Mouse (Mus musculus): ENCODE data around the gene Acot12.

Acot12 gene

DNA sequence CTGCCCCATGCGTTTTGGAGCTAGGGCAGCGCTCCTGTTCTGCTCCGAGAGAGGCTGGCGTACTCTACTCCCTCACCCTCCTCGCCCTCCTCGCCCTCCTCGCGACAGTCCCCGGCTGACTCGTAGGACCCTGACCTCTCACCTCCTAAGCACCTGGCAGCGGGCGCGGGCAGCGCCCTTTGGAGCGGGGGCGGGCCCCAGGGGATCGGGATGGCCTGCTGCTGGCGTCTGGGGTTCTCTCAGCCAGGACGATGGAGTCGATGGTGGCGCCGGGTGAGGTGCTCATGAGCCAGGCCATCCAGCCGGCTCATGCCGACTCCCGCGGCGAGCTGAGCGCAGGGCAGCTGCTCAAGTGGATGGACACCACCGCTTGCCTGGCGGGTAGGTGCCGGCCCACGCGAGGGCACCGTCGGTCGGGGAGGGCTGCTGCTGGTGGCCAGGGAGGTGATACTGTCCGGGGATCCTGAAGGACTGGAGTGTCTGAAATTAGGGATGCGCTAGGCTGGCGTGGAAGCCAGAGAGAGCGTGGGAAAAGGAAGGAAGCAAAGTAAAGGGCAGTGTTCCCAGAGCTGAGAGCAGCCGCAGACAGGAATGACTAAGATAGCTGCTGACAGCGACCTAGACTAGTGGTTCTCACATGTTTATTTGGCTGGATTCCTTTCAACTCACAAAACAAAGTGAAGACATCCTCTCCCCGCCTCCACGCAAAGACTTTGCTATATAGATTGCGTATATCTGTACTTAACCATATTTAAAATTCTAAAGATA is at the start of gene Acot12:
TSS of gene Acot12 (plus strand) at position 233 of the 768 bp plus-strand sequence.
- 8% methylated on average over 45 of the region's 45 CpGs for WGBS

DNA sequence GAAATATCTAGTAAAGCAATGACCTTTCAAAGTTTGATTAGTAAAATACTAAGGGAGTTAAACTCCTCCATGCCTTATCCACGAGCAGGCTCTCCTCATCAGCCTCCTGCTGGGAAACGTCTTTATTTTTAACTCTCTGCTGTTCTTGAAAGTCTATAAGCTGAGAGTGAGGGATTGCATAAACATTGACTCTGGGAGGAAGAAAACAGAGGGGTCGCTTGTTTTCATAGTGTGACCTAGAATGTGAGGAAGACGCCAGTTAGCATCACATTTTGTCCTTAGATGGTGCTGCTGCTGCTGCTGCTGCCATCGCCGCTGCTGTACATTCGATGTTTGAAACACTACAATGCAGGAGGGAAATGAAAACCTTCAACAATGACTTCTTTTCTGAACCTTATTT is 47.7 kb upstream of the Acot12 start:
- 49% methylated on average over 7 of the region's 7 CpGs for WGBS

DNA sequence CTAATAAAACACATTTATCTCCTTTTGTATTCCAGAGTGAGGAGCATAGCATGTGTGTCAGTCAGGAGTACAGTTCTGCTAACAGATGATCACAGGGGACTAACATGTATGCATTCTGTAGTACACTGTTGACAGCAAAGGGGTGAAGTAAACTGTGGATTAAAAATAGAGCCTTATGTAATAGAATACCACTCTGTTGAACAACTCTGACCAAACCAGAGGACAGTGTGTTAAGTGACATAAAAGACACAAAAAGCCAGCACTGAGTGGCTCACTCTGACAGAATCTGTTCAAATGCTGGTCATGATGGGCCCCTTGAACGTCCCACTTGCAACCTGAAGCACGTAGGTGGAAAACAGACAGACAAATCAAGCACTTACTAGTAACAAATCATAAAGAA is 45.9 kb upstream of the Acot12 start:
- 84% methylated on average over 2 of the region's 2 CpGs for WGBS

DNA sequence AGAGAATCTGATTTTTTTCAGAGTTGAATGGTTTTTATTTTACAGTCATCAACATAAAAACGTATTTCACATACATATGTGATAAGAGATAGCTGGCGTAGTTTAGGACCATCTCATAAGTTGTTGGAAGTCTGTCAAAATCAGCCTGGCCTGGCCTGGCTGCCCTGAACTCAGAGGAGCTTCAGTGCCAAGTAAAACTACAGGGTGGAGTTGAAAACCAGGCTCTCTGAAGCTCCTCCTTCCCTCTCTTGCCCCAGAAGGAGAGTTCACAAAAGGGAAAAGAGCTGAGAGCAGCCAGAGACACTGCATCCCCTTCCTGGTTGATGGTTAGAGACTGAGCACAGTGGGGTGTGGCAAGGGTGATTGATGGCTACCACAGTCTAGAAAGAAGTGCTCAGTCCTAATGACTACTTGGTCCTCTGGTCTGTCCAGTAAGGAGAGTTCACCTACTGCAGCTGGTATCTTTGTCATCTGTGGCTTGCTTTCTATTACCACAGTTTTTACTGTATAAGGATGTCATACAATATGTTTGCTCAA is 45.1 kb upstream of the Acot12 start:
- WGBS = 85% methylated on average over 2 of the region's 2 CpGs

DNA sequence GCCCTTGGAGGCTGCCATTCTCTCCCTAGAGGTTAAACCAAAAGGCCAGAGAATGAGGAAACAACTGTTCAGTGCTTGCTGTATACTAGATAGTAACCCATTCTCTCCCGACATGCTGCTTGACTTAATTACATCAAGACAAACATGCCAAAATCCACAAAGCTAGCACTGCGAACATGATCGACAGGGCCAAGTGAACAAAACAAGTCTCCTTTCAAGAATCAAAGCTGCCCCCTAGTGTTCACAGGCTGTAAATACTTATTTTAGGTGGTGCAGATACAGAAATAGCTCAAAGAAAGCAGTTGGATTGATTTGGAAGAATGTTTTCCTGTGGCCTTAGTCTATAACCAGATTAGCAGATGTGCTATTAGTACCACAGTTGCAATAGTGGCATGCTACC is 44.3 kb upstream of the Acot12 start:
- WGBS = 25% methylated on average over 3 of the region's 3 CpGs

DNA sequence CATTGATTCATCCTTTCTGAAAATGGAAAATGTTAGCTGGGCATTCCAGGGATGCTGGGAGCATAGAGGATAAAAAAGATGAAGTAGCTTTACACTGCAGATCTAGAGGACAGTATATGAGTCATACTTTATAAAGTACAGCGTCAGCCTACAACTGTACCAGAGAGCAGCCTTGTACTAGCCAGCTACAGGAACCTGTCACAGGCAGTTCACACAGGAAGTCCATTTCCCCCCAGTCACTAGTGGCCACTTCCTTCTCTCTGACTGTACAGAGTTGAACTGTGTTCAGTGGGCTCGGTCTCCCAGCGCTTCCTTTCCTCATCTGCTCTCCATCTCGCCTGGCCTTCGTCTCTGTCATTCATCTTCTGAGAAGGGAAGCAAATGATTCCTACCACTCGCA is 39.0 kb upstream of the Acot12 start:
- WGBS = 67% methylated on average over 6 of the region's 6 CpGs

DNA sequence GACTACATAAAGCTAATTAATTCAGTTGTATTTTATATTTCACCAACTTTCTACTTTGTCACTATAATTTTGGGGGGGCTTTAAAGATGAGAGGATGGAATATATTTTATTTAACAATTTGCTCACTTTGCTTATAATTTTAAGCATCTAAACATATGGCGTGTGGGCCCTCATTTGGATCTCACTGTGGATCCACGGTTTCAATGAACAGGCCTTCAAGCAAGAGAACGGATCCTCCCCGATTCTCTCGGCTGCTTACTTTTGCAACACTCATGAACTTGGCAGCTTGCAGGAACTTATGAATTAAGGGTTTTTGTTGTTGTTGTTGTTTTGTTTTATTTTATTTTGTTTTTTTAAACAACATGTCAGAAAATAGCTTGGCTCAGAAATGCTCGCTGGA is 21.8 kb upstream of the Acot12 start:
- 55% methylated on average over 6 of the region's 6 CpGs for WGBS

DNA sequence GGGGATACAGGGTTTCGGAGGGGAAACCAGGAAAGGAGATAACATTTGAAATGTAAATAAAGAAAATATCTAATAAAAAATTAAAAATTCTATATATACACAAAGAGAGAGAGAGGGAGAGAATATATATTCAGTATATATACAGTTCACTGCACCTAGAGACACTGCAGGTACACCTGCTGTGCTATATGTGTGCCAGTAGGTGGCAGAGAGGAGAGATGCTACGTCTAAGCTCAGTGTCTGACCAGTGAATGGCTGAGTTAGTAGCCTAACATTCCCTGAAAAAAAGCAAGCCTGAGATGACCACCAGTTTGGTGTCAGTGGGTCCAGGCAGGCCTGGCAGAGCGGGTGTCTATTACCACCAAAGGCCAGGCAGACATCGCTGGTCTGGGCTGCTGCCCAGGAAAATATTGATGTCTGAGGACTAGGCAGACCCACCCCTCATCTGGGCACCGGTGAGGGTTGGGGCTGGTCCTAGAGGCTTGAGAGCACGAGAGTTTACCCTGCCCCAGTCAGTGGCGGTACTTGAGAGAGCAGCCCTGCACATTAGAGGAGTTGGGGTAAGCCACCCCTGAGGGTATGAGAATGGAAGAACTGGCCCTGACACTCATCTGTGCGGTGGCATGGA is 18.1 kb upstream of the Acot12 start:
- WGBS = 73% methylated on average over 8 of the region's 8 CpGs

DNA sequence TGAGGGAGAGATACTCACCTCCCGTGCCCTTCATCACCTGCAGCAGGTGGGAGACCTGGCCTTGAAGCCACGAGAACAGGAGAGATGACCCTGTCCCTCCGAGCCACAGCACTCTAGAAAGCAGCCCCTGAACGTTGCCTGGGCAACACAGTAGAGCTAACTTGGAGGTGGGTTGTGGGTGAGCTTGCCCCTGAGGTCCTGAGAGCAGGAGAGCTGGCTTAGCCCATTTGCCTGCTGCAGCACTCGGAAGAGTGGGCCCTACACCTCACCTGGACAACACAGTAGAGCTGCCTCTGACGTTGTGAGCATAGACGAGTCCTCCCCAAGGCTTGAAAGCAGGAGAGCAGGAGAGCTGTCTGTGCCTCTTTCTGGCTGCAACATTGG is 17.6 kb upstream of the Acot12 start:
- 84% methylated on average over 7 of the region's 7 CpGs for WGBS

DNA sequence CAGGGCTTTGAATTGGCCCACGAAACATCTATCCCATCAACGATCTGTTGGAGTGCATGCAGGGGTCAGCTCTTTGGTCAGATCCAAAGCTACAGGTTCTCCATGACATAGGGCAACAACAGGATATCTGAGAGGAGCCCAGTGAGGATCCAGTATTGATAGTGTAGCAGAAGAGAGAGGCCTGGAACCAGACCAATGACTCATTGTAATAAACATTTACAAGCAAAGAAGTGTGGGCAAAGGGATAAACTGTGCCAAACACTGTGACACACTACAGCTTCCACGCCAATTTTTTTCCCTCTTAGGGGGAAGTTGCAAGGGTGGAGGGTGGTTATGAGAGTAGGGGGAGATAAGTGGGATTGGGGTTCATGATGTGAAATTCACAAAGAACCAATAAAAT is 17.1 kb upstream of the Acot12 start:
- 82% methylated on average over 3 of the region's 3 CpGs for WGBS

DNA sequence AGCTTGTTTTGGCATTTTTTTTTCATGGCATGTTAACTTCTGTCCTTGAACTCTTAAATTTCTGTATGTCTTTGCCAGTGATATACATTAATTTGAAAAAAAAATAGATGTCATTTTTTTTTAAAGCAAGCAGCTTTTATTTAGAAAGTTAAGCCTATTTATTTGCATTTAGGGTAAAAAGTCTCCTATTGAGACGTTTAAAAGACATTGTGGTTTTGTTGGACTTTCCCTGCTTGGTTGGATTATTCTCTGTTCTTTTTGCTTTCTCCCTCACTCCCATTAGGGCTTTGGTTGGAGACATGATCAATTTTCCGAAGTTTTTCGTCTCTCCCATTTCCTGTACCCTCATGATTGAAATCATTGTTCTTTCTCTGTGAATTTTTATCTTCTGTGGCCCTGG is 16.2 kb upstream of the Acot12 start:
- WGBS = 79% methylated on average over 3 of the region's 3 CpGs

DNA sequence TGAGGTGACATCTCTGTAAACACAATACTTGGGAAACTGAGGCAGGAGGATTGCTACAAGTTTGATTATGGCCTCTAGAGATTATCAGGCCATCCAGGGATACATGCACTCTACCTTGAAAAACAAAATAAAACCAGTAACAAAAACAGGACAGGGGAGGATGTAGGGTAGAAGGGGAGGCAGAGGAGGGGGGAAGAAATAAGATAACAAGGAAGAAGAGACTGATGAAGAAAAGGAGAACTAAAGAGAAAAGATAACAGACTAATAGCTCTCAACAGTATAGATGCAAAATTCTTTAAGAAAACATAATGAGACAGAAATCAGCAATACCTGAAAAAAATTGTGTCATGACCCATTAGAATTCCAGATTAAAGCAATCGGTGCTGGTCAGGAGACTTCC is 4.1 kb upstream of the Acot12 start:
- WGBS = 89% methylated on average over 1 of the region's 1 CpGs

DNA sequence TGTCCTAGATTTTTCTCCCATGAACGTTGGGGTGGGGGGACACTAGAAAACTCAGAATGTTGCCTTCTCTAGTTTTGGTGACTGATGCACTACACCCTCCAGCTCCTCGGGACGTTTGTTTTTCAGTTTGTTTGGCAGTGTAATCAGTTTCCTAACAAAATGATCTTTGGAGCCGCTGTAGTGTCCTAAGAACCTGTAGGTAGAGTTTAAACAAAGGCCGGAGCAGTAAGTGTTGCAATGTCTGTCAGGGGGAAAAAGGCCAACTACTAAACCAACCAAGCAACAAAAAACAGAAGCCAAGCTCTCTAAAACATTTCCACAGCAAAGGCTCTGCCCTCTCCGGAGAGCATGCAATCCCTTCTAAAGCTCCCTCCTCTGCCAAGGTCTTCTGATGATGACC is 461 bp upstream of the Acot12 start:
- WGBS = 72% methylated on average over 6 of the region's 6 CpGs

DNA sequence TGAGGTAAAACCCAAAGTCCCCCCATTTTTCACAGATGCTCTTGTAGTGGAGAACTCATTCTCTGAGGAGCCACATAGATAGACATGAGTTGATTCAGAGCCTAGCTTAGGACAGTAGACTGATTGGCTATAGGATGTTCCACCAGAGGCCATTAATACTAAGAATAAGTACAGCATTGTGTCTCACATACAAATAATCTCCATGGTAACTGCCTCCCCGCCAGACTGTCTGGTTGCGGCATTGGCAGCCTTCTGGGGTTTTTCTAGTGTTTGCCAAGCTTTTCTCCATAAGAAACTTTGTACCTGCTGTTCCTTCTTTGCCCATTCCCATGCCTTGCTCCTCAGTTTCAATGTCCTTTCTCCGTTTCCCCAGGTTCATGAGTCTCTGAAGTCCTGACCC is 1.9 kb downstream of the Acot12 start:
- WGBS = 68% methylated on average over 3 of the region's 3 CpGs

DNA sequence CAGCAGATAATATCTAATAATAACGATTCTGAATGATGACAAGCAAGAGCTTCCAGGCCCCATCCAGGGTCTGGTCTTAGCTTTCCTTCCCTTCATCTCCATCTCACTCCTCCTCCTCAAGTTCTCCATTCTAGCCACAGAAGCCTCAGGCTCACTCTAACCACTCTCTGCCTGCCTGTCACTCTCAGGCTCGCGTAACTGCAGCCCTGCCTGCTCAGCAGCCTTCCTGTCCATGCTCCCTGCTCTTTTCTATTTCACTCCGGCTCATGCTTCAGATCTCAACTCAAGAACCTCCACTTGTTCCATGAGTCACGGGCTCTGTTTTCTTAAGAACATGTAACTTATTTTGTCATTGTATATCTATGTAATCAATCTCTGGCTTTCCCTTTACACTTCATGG is 5.2 kb downstream of the Acot12 start:
- 89% methylated on average over 5 of the region's 5 CpGs for WGBS

DNA sequence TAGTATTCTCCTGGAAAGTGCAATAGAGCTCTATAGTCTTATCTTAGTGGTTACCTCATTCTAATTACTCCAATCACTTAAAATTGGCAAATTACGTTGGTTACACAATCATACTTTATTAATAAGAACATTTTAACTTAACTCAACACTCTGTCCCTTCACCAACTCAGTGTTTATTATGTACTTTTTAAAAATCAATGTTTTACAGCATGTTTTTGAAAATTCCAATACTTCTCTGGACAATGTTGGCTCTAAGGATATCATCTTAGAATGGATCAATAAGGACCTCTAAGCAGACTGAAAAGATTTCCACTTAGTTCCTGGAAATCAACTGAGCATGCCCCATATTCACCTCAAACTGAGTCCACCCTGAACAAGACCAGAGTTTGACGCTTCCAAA is 7.1 kb downstream of the Acot12 start:
- WGBS = 96% methylated on average over 2 of the region's 2 CpGs

DNA sequence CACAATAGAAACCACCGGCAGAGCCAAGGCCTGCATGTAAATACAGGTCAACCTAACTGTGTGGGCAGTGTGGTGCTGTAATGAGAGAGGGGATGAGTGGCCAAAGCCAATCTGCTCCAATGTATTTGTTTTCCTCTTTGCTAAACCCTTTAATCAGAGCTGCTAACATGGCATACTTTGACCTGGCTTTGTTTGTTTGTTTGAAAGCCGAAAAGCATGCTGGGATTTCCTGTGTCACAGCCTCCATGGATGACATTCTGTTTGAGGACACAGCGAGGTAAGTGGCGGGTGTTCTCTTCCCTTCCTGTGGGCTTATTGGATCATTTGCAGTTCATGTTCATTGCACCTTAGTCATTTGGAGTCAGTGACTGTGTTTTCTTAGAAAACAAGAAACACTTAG is 8.7 kb downstream of the Acot12 start:
- 74% methylated on average over 4 of the region's 4 CpGs for WGBS

DNA sequence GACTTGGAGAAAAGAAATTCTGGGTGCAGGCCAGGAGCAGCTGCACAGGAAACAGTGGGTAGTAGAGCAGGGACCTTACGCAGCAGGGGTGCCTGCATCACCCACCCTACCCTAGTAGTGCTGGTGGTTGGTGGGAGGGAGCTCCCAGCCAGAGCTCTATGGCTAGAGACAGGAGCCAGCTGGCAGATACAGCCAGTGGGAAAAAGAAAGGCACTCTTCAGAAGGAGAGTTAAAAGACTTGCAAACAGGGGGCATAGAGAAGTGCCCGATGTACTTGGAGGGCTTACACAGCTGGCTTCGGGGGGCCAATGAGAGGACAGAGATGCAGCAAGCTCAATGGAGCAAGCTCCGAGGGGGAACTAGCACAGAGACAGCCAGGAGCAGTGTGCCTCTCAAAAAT is 12.4 kb downstream of the Acot12 start:
- 42% methylated on average over 4 of the region's 4 CpGs for WGBS

DNA sequence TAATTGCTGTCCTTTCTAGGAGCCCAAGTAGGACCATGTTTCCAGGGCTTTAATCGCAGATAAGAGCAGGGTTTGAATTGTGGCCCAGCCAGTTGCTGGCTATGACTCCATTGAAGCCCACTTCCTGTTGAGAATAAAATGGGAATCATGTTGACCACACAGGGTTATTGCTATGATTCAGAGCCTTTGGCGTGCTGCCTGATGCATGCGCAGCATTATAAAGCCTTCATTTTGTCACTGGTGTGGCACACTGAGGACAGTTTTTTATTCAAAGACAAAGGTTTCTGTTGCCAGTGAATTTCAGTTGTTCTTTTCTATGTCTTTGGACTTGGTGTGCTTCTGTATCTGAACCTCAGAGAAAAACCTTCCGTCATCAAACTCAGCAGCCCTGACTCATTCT is 14.9 kb downstream of the Acot12 start:
- WGBS = 70% methylated on average over 4 of the region's 4 CpGs

DNA sequence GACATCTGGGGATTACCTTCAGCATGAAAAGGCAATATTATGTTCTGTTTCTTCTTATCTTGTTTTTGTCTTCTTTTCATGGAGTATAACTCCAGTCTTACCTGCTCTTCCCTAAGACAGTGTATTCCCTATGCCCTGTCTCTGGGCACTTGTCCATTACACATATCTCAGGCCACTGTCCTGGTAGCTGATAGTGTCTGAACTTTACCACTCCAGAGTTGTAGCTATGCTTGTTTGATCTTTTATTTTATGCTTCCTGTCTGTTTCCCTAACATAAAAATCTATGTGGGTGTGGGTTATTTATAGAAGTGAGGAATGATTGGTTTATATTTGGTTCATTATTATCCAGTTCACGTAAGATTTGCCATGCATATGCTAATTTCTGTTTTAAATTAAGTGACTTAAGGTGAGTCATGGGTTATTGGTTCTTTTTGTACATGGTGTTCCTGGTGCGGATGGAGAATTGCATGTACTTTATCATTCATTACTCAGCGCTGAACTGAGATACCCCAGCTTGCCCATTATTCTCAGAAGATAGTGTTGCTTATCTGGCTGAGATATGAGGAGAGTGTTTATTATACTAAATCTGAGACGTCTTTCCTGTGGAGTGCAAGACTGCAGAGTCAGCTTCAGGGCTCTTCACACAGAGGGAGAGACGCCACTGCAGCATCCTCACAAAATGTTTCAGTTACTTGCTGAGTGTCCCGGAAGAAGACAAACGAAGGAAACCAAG is 17.2 kb downstream of the Acot12 start:
- 78% methylated on average over 7 of the region's 7 CpGs for WGBS

DNA sequence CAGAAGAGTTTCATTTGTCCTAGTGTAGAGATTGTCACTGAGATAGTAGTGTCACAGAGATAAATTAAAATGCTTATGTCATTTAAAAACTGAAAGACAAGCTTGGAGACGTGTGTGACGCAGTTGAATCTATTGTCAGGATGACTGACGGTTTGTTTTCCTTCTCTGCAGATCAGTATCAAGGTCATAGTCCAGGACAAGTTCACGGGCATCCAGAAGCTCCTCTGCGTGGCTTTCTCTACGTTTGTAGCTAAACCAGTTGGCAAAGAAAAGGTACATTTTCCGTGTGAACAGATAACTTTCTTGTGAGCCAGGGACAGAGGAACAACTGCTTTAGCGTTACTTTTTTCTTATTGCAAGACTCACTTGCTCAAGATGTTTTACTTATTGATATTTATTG is 18.5 kb downstream of the Acot12 start:
- WGBS = 78% methylated on average over 8 of the region's 8 CpGs

DNA sequence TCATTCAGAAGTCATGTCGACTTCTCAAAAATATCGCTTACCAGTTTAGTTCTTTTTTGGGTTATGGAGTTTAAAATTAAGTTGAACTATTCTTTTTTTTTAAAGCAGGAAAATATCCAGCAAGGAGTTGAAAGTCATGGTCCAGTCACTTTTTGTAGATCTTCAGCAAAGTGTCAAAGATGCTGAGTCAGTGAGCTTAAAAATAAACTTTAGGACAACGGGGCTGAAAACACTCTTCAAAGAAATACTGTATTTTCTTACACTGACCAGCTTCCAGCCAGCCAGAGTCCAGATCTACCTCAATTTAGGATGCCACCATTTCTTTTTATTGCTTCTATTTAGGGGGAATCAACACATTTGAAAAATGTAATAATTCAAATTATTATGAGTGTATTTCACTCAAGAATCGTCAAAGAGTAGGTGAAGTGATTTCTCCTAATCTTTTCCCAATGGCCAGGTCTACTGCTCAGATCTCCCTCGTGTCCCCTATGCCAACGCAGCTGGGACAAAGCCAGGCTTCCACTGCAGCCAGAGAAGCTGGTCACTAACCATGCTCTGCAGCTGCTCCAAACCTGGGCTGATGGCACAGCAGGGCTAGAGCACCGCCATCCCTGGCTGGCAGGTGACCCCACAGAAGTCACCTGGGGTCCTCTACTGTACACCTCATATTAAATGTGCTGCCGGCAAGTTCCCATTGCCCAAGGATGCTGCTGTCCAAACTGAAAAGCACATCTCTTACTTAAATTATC is 19.2 kb downstream of the Acot12 start:
- 86% methylated on average over 8 of the region's 8 CpGs for WGBS

Measured in cerebral cortex, adult 2 months (tissue).